Mouse (Mus musculus): ENCODE data around the gene Adam26a. TPM values are rescaled to one million over a fixed set of nuclear protein-coding genes. Genes with fewer than 3 reads are reported as not detected.
"Not testable (repeated sequence)": the region's sequence is repeated elsewhere in the genome, so short reads cannot be mapped to it uniquely, and the experiment has no call there.

The Adam26a gene
- total RNA-seq (2018; cell fraction: chromatin; rRNA removed): not detected
- not detected for total RNA-seq (2018; cell fraction: cytosol; rRNA removed)
- total RNA-seq (2018; cell fraction: nucleus; rRNA removed): not detected
- polyA plus RNA-seq (2018): not detected in 3 replicates

- 71% methylated on average over 2 of the region's 2 CpGs for WGBS (ENCODE audit: missing documents)
- not testable (repeated sequence) for H3K4me3 ChIP-seq (ENCODE audit: inconsistent target); H3K27ac ChIP-seq; H3K36me3 ChIP-seq (ENCODE audit: inconsistent target); H3K79me2 ChIP-seq (ENCODE audit: inconsistent target)
Measured at GRCm38 (mm10) chr8:43576607-43577006, at the start of gene Adam26a. Adam26a (minus strand) TSS chr8:43576707.

GRCm38 (mm10) chr8:43616046-43616445 is 39.5 kb upstream of the Adam26a start:
- 100% methylated on average over 1 of the region's 1 CpGs for WGBS (ENCODE audit: missing documents)
- no peaks in the 10 kb centered on the region for H3K79me2 ChIP-seq (ENCODE audit: inconsistent target)
- no peak overlapping the region for H3K27ac ChIP-seq
- no peak overlapping the region for H3K4me3 ChIP-seq (ENCODE audit: inconsistent target)
- no peaks in the 10 kb centered on the region for H3K36me3 ChIP-seq (ENCODE audit: inconsistent target)

GRCm38 (mm10) chr8:43603657-43604056 is 27.1 kb upstream of the Adam26a start:
- H3K4me3 ChIP-seq (ENCODE audit: inconsistent target); H3K36me3 ChIP-seq (ENCODE audit: inconsistent target); H3K79me2 ChIP-seq (ENCODE audit: inconsistent target); H3K27ac ChIP-seq: not testable (repeated sequence)
- WGBS (ENCODE audit: missing documents): 79% methylated on average over 13 of the region's 13 CpGs

GRCm38 (mm10) chr8:43603166-43603565 is 26.7 kb upstream of the Adam26a start:
- not testable (repeated sequence) for H3K79me2 ChIP-seq (ENCODE audit: inconsistent target); H3K27ac ChIP-seq; H3K4me3 ChIP-seq (ENCODE audit: inconsistent target); H3K36me3 ChIP-seq (ENCODE audit: inconsistent target)
- 93% methylated on average over 15 of the region's 15 CpGs for WGBS (ENCODE audit: missing documents)

- H3K79me2 ChIP-seq (ENCODE audit: inconsistent target); H3K27ac ChIP-seq; H3K4me3 ChIP-seq (ENCODE audit: inconsistent target); H3K36me3 ChIP-seq (ENCODE audit: inconsistent target): not testable (repeated sequence)
Measured at GRCm38 (mm10) chr8:43528006-43528405, 48.5 kb downstream of the Adam26a start, which contains the start of gene Adam26b. Adam26b (minus strand) TSS chr8:43528106.

Other genes starting within 250 kb of the Adam26a start
- not detected in 3 replicates for gene Adam26b, start 48.6 kb downstream of the Adam26a start, polyA plus RNA-seq (2018)
- gene Gm5346, start 50.6 kb upstream of the Adam26a start, polyA plus RNA-seq (2018): not detected in 3 replicates
- not detected in 3 replicates for gene Adam34, start 133.3 kb upstream of the Adam26a start, polyA plus RNA-seq (2018)

Data from macrophage (primary cell).